Mouse (Mus musculus) forelimb bud, embryonic 11.5 days (tissue): Measurements from ENCODE around the gene Rtn3.
A peak's percentile ranks its signal among the peaks of the same experiment; 100 is the strongest.
"Not testable (repeated sequence)": the region's sequence is repeated elsewhere in the genome, so short reads cannot be mapped to it uniquely, and the experiment has no call there.

Experiments used
- DNase-seq: peaks from one replicate; pipeline ENCODE4 v3.0.0-alpha.2; 2012; ENCODE audit warnings: low read depth, low spot score

Gene Rtn3

GRCm38 (mm10) chr19:7482599-7483511 lies at the start of gene Rtn3:
TSS of gene Rtn3 (minus strand) at chr19:7483281.
- peak; percentile 98 for DNase-seq

- DNase-seq: no peak
Measured at GRCm38 (mm10) chr19:7531906-7532305, 48.8 kb upstream of the Rtn3 start.

GRCm38 (mm10) chr19:7528639-7529428 lies 45.8 kb upstream of the Rtn3 start:
- DNase-seq: peak; percentile 58

- DNase-seq: no peak
Measured at GRCm38 (mm10) chr19:7524879-7525278, 41.8 kb upstream of the Rtn3 start.

GRCm38 (mm10) chr19:7523781-7524180 lies 40.7 kb upstream of the Rtn3 start:
- DNase-seq: no peak

GRCm38 (mm10) chr19:7523292-7523691 lies 40.2 kb upstream of the Rtn3 start:
- no peak for DNase-seq

GRCm38 (mm10) chr19:7522856-7523255 lies 39.8 kb upstream of the Rtn3 start:
- no peak for DNase-seq

GRCm38 (mm10) chr19:7521619-7522018 lies 38.5 kb upstream of the Rtn3 start:
- no peak for DNase-seq

GRCm38 (mm10) chr19:7516437-7516836 lies 33.4 kb upstream of the Rtn3 start:
- no peak for DNase-seq

GRCm38 (mm10) chr19:7508026-7508425 lies 24.9 kb upstream of the Rtn3 start:
- DNase-seq: no peak

GRCm38 (mm10) chr19:7506321-7506720 lies 23.2 kb upstream of the Rtn3 start:
- no peak for DNase-seq

- DNase-seq: no peak
Measured at GRCm38 (mm10) chr19:7502432-7502831, 19.4 kb upstream of the Rtn3 start.

GRCm38 (mm10) chr19:7500701-7501100 lies 17.6 kb upstream of the Rtn3 start:
- DNase-seq: no peak

- no peak for DNase-seq
Measured at GRCm38 (mm10) chr19:7498816-7499215, 15.7 kb upstream of the Rtn3 start.

- DNase-seq: not testable (repeated sequence)
Measured at GRCm38 (mm10) chr19:7496070-7496469, 13.0 kb upstream of the Rtn3 start.

- no peak for DNase-seq
Measured at GRCm38 (mm10) chr19:7495221-7496038, 12.3 kb upstream of the Rtn3 start.

GRCm38 (mm10) chr19:7494187-7495015 lies 11.3 kb upstream of the Rtn3 start:
- DNase-seq: peak; percentile 94

- no peak for DNase-seq
Measured at GRCm38 (mm10) chr19:7493352-7494186, 10.5 kb upstream of the Rtn3 start, which contains the start of gene Atl3. TSS of gene Atl3 (plus strand) at chr19:7494040.

GRCm38 (mm10) chr19:7492682-7493081 lies 9.6 kb upstream of the Rtn3 start:
- no peak for DNase-seq

GRCm38 (mm10) chr19:7491960-7492359 lies 8.9 kb upstream of the Rtn3 start:
- no peak for DNase-seq
